Mouse (Mus musculus): Measurements from ENCODE around the gene Ifnl2.

The Ifnl2 gene

DNA sequence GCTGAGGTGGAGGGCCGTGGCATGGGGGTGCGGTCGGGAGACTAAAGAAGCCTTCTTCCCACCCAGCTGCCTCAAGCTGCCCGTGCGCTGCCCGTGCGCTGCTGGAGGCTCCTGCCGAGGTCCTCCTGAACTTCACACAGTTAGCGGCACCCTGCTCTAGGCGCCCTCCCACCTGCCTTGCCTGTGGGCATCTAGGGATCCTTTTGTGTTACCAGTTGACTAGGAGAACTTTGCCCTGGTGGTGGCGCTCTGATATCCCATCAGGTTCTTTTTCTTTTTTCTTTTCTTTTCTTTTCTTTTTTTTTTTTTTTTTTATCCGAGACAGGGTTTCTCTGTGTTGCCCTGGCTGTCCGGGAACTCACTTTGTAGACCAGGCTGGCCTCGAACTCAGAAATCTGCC is 19.4 kb downstream of the Ifnl2 start:
- no peak for DNase-seq (ENCODE audit: low read depth, low spot score)

- DNase-seq (ENCODE audit: low read depth, low spot score), result peak; percentile 80
Measured at GRCm38 (mm10) chr7:28490410-28490809, 19.8 kb downstream of the Ifnl2 start.

- peak; percentile 53 for DNase-seq (ENCODE audit: low read depth, low spot score)
Measured at GRCm38 (mm10) chr7:28488030-28488491, 22.2 kb downstream of the Ifnl2 start.

DNA sequence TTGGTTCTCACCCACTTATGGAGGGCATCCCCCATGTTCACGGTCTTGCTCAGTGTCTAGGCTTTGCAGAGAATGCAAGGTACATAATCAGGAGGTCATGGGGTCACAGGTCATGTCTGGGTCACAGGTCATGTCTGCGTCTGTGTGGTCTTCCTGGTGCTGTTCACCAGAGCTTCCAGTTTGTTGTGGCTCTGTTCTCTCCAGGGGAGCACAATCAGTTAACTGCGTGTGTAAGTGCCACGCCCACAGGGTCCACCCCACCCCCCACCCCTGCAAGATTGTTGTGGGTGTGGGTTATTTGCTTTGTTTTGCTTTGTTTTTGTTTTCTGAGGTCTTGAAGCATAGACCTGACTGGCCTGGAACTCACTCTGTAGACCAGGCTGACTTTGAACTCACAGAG is 26.1 kb downstream of the Ifnl2 start:
- no peak for DNase-seq (ENCODE audit: low read depth, low spot score)

DNA sequence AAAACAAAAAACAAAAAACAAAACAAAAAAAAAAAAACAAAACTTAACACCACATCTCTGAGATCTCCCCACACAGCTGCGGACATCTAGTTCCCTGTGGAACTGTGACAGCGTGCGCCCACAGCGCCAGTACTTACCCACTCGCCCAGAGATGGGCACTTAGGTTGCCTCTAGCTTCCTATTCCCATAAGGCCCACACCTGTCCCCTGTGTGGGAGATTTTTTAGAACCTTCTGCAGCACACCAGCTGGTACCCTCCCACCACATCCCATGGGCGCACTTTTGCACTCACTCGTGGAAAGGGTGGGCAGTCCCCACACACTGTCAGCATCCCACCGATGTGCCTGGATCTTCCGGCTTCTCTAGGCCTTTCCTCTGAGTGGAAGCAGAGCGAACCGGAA is 27.4 kb downstream of the Ifnl2 start:
- no peak for DNase-seq (ENCODE audit: low read depth, low spot score)

GRCm38 (mm10) chr7:28478854-28479253 is 31.4 kb downstream of the Ifnl2 start:
- DNase-seq (ENCODE audit: low read depth, low spot score), result no peak

DNA sequence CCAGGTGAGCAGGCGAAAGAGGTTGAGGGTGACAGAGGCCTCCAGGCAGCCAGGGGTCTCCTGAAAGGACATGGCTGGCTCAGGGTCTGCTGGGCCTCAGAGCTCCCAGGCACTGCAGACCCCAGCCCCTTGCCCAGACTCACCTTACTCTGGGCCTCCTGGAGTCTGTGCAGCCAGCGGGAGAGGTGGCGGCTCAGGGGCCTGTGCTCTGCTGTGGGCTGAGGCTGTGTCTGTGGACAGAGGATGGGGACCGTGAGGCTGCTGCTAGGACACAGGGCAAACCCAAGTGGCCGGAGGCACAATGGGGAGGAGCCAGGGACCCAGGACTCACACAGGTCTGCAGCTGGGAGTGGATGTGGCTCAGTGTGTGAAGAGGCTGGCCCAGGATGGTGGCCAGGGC is 32.9 kb downstream of the Ifnl2 start:
- no peak for DNase-seq (ENCODE audit: low read depth, low spot score)

GRCm38 (mm10) chr7:28476191-28476590 is 34.1 kb downstream of the Ifnl2 start:
- no peak for DNase-seq (ENCODE audit: low read depth, low spot score)

- DNase-seq (ENCODE audit: low read depth, low spot score), result no peak
Measured at GRCm38 (mm10) chr7:28467213-28467751, 43.0 kb downstream of the Ifnl2 start.

GRCm38 (mm10) chr7:28466721-28467212 is 43.5 kb downstream of the Ifnl2 start:
- DNase-seq (ENCODE audit: low read depth, low spot score), result no peak

DNA sequence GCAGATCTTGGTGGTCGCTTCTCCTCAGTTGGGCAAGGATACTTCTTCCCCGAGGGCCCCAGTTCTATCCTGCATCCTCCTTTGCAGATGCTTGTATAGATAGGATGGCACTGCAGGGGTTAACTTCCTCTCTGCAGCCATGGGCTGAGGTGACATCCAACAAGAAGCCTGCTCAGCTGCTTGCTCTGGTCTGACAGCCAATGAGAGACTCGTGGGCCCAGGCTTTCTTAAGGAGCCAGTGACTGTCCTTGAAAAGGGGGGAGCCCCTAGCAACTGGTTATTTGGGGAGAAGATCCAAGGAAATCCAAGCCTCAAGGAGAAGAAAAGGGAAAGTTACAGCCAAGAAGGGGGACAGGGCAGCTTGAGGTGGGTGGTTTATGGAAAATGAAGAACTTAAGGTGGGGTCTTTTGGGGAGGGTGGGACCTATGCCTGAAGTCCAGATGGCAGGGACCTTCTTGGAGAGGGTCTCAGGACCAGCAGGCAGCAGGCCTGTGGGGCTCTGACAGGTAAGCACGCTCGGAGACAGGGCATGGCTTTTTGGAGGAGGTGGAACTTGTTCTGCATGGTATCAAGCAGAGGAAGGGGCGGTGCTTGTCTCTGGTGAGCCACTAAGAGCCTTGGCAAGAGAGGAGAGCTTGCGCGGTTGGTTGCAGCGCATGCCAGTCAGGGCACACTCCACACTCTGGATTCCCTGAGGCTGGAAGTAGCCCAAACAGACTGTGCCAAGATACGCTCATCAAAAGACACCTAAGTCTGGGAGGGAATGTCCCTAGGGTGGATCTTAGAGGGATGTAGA is 45.6 kb downstream of the Ifnl2 start:
- DNase-seq (ENCODE audit: low read depth, low spot score), result peak; percentile 89

DNA sequence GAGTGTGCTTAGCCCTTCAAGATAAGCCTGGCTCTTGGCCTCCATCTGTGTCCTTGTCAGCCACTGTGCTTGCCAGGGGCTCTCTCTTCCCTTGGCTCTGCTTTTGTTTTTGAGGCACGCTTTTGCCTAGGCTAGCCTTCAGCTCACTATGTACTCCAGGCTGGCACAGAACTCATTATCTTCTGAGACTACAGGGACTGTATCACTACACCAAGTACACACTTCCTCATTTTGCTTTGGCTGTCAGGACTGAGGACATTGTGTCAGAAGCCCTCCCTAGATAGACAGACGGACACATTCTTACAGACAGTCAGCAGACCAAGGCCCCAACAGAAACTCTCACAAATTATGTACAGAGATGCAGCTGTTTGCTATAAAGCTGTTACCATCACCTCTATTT is 47.5 kb downstream of the Ifnl2 start:
- peak; percentile 37 for DNase-seq (ENCODE audit: low read depth, low spot score)

GRCm38 (mm10) chr7:28460361-28460760 is 49.9 kb downstream of the Ifnl2 start:
- no peak for DNase-seq (ENCODE audit: low read depth, low spot score)

All from A20 (cell line).